Mouse (Mus musculus) ES-Bruce4 (cell line): ENCODE measurements around the gene Setd2. TPM values are rescaled to one million over a fixed set of nuclear protein-coding genes. Genes with fewer than 3 reads are reported as not detected.

Experiments
- H3K27ac ChIP-seq: 2 replicates; pipeline ENCODE4 v1.5.1; 2012; ENCODE audit warnings: low read length, inconsistent platforms; ENCODE audit not compliant: insufficient read depth
- H3K27me3 ChIP-seq: 2 replicates; pipeline ENCODE4 v1.6.1; 2012; ENCODE audit warnings: mild to moderate bottlenecking, low read length, inconsistent platforms; ENCODE audit not compliant: control insufficient read depth, poor library complexity, insufficient read depth, severe bottlenecking
- H3K36me3 ChIP-seq: 2 replicates; pipeline ENCODE4 v1.6.1; 2012; ENCODE audit warnings: inconsistent platforms, mild to moderate bottlenecking, low read length, moderate library complexity; ENCODE audit not compliant: control insufficient read depth, poor library complexity, insufficient read depth, severe bottlenecking
- H3K4me1 ChIP-seq: one replicate; pipeline ENCODE4 v1.8.1; 2011; ENCODE audit warnings: low read length; ENCODE audit not compliant: control insufficient read depth, insufficient read depth
- H3K4me3 ChIP-seq: 2 replicates; pipeline ENCODE4 v1.5.1; 2011; ENCODE audit warnings: low read depth, mild to moderate bottlenecking, low read length
- H3K9ac ChIP-seq: 2 replicates; pipeline ENCODE4 v1.6.1; 2012; ENCODE audit warnings: low read depth, mild to moderate bottlenecking, inconsistent platforms; ENCODE audit not compliant: poor library complexity, severe bottlenecking
- H3K9me3 ChIP-seq: replicated peaks from 2 replicates; pipeline ENCODE4 v1.6.1; 2012; ENCODE audit warnings: mild to moderate bottlenecking, low read length, inconsistent platforms; ENCODE audit not compliant: control insufficient read depth, poor library complexity, insufficient read depth, severe bottlenecking
- CTCF ChIP-seq: IDR thresholded peaks from one replicate; pipeline ENCODE4 v1.8.1; 2011; ENCODE audit warnings: low read depth, low read length
- EP300 ChIP-seq: IDR thresholded peaks from 2 replicates; pipeline ENCODE4 v1.6.1; 2011; ENCODE audit warnings: low read depth, low read length; ENCODE audit not compliant: insufficient read depth
- POLR2A ChIP-seq: IDR thresholded peaks from one replicate; pipeline ENCODE4 v1.8.1; 2011; ENCODE audit warnings: low read length; ENCODE audit not compliant: insufficient read depth
- polyA plus RNA-seq: library from polyadenylated mRNA; stranded (reverse); fragments of >200 nt; gene quantifications from 2 replicates; pipeline ENCODE4 v1.2.4, GENCODE M21; 2011; ENCODE audit warnings: low read depth; ENCODE audit not compliant: missing spikeins, insufficient read depth, insufficient read length

Setd2 gene
- polyA plus RNA-seq, 1 experiment, result 86.0 TPM

- Histone ChIP-seq H3K9ac (no peak overlapping the region), H3K4me3 (no peak overlapping the region), H3K9me3 (no peaks in the 10 kb centered on the region), H3K27ac (no peak overlapping the region), H3K36me3 (no peaks in the 10 kb centered on the region), H3K27me3 (no peaks in the 10 kb centered on the region), H3K4me1 (no peaks in the 10 kb centered on the region)
- TF ChIP-seq EP300 (no peak), CTCF (peak; percentile 99)
These were observed 102.8 kb downstream of the Setd2 start for GRCm38 (mm10) chr9:110635225-110635624.

GRCm38 (mm10) chr9:110638611-110639021, 106.2 kb downstream of the Setd2 start:
- no peaks in the 10 kb centered on the region for H3K4me1 ChIP-seq
- no peak overlapping the region for H3K4me3 ChIP-seq
- H3K36me3 ChIP-seq, result no peaks in the 10 kb centered on the region
- no peak overlapping the region for H3K9ac ChIP-seq
- H3K27ac ChIP-seq, result no peak overlapping the region
- no peak for TF ChIP-seq EP300
- TF ChIP-seq CTCF, result no peak
- TF ChIP-seq POLR2A, result no peak
- no peaks in the 10 kb centered on the region for H3K27me3 ChIP-seq
- no peaks in the 10 kb centered on the region for H3K9me3 ChIP-seq

- Histone ChIP-seq H3K4me1 (no peaks in the 10 kb centered on the region), H3K36me3 (no peaks in the 10 kb centered on the region), H3K9ac (no peak overlapping the region), H3K27me3 (no peaks in the 10 kb centered on the region), H3K4me3 (no peak overlapping the region), H3K27ac (no peak overlapping the region), H3K9me3 (no peaks in the 10 kb centered on the region)
- TF ChIP-seq POLR2A (no peak), CTCF (no peak), EP300 (no peak)
These were observed 108.6 kb downstream of the Setd2 start for GRCm38 (mm10) chr9:110641006-110641405.

DNA sequence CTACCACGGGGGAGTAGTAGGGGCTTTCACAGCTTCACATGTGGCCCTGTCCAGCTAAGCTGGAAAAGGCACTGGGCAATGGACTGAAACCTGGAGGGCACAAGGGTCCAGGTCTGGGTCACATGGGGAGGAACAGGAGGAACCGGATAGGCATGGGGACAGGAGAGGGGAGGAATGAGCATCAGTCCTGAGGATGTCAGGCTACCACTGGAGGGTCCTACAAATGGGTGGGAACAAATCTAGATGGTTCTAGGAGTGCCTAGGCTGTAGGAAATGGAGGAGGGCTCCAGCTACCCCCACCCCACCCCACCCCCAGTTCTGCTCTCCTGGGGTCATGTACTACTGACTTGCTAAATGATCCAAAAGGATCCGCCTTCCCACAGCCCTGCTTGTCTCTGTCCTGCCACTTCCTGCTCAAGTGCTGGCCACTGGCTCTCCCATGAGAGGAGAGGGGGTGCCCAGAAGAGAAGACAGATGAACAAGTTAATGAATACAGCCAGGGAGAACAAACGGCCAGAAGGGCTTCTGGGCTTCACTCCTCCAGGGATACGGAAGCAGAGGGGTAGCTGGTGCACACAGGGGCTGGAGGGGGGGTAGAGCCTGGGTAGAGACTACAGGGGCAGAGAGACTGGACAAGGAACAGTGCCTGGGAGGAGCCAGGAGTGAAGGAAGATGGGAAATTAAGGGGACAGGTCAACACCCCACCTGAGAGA, 110.6 kb downstream of the Setd2 start:
- Histone ChIP-seq H3K4me3 (no peak overlapping the region), H3K9me3 (no peaks in the 10 kb centered on the region), H3K4me1 (no peaks in the 10 kb centered on the region), H3K36me3 (no peaks in the 10 kb centered on the region), H3K27ac (no peak overlapping the region), H3K9ac (no peak overlapping the region), H3K27me3 (no peaks in the 10 kb centered on the region)
- TF ChIP-seq POLR2A (no peak), CTCF (no peak), EP300 (no peak)

DNA sequence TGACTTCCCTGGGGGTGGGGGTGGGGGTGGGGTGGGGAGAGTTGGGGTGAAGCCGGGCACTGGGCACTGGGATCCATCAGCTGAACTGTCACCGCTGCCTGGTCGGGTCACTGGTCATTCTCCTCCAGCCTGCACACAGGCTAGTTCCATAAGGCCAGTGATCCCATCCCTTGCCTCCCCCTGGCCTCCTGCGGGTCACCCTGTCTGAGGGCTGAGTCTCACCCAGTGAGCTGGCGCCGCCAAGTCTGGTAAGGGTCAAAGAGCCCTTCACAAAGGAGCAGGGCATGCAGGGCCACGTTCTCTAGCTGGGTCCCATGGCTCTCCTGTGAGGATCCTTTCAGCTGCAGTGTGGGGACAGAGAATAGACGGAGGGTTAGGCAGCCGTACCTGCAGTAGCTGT, 111.4 kb downstream of the Setd2 start:
- Histone ChIP-seq H3K4me3 (no peak overlapping the region), H3K4me1 (no peaks in the 10 kb centered on the region), H3K9ac (no peak overlapping the region), H3K9me3 (no peaks in the 10 kb centered on the region), H3K27ac (no peak overlapping the region), H3K27me3 (no peaks in the 10 kb centered on the region), H3K36me3 (no peaks in the 10 kb centered on the region)
- no peak for TF ChIP-seq CTCF
- TF ChIP-seq POLR2A, result no peak
- no peak for TF ChIP-seq EP300

GRCm38 (mm10) chr9:110644295-110644694, 111.9 kb downstream of the Setd2 start:
- no peak overlapping the region for H3K27ac ChIP-seq
- H3K9me3 ChIP-seq, result no peaks in the 10 kb centered on the region
- TF ChIP-seq POLR2A, result no peak
- TF ChIP-seq EP300, result no peak
- TF ChIP-seq CTCF, result no peak
- no peaks in the 10 kb centered on the region for H3K36me3 ChIP-seq
- H3K27me3 ChIP-seq, result no peaks in the 10 kb centered on the region
- H3K9ac ChIP-seq, result no peak overlapping the region
- H3K4me3 ChIP-seq, result no peak overlapping the region
- H3K4me1 ChIP-seq, result no peaks in the 10 kb centered on the region
